16 mouse cellular contexts compared by ENCODE assay signal in the genomic region with DNA sequence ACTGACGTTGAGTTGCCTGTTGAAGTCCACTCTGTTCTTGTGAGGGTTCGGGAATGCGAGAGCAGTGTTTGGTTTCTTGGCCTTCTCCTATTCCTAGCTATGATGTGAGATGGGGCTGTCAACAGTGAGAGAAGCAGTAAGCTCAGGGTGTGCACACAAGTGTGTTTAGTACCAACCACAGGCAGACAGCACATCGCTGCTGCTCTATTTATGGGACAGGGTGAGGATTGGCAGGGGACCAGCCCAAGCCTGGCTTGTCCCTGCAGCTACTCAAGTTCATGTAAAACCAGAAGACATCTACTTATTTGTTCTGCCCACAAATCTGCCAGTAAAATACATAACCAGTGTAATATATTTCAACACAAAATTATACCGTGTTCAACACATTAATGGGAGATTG. TPM values are rescaled to one million over a fixed set of nuclear protein-coding genes. Genes with fewer than 3 reads are reported as not detected.
DNase-seq lines count a peak whose midpoint lies in the region; ATAC-seq and TF ChIP-seq lines count a peak whose summit lies in the region.
"Had no signal": no experiment of that assay in that cellular context is flagged by ENCODE, and none has a peak within 500 bp of the region (broad histone marks: within the 10 kb centered on the region; RNA-seq: fewer than 3 reads in every experiment).

No protein-coding gene starts in this region.

- TF ChIP-seq CTCF in lung, embryonic 14.5 days (IDR thresholded peaks at IDR 0.05; ENCODE audit: low read depth), result no peak
- TF ChIP-seq CTCF in lung, adult 2 months (IDR thresholded peaks at IDR 0.05; ENCODE audit: insufficient read depth, low read length), result no peak
- TF ChIP-seq CTCF in embryonic fibroblast, embryonic 13.5 days (IDR thresholded peaks at IDR 0.05; ENCODE audit: borderline replicate concordance, insufficient read depth, low read length), result no peak

- H3K4me3 ChIP-seq in lung, embryonic 14.5 days (ENCODE audit: low read depth, low read length), result no peak overlapping the region
- H3K4me3 ChIP-seq in lung, adult 2 months (replicated peaks; ENCODE audit: extremely low read depth, low read depth, low read length), result no peak overlapping the region
- no peak overlapping the region for H3K4me3 ChIP-seq in embryonic fibroblast, embryonic 13.5 days (ENCODE audit: insufficient read depth, low read length)
- H3K4me3 ChIP-seq in heart, embryonic 10.5 days, result no peak overlapping the region
- no peak overlapping the region for H3K4me3 ChIP-seq in hindbrain, embryonic 16.5 days (ENCODE audit: low read length)
- H3K4me3 ChIP-seq: hindbrain, embryonic 12.5 days; limb, embryonic 12.5 days; stomach, embryonic 15.5 days had no signal

- TF ChIP-seq POLR2A in lung, adult 2 months (IDR thresholded peaks at IDR 0.05; ENCODE audit: borderline replicate concordance, extremely low read depth, low read depth, low read length), result no peak
- TF ChIP-seq POLR2A in embryonic fibroblast, embryonic 13.5 days (IDR thresholded peaks at IDR 0.05; ENCODE audit: low read depth, low read length), result no peak

- no peak overlapping the region for H3K9ac ChIP-seq in lung, embryonic 14.5 days
- H3K9ac ChIP-seq in hindbrain, embryonic 16.5 days (ENCODE audit: low read depth, low read length), result no peak overlapping the region
- H3K9ac ChIP-seq: forebrain, postnatal 0 days; hindbrain, embryonic 12.5 days; limb, embryonic 12.5 days; stomach, embryonic 15.5 days had no signal

- no peaks in the 10 kb centered on the region for H3K27me3 ChIP-seq in lung, embryonic 14.5 days (ENCODE audit: insufficient read depth, low read length)
- H3K27me3 ChIP-seq in heart, embryonic 10.5 days (ENCODE audit: insufficient read depth, poor library complexity, severe bottlenecking), result no peaks in the 10 kb centered on the region
- H3K27me3 ChIP-seq in hindbrain, embryonic 16.5 days (replicated peaks; ENCODE audit: control insufficient read depth, insufficient read depth, low read length), result no peaks in the 10 kb centered on the region
- H3K27me3 ChIP-seq: hindbrain, embryonic 12.5 days; limb, embryonic 12.5 days; stomach, embryonic 15.5 days had no signal

- H3K27ac ChIP-seq in lung, embryonic 14.5 days (ENCODE audit: low read depth), result peak overlapping the region; percentile 76; the same call in 1 of the 2 replicates
- peak overlapping the region; percentile 95; the same call in 1 of the 2 replicates for H3K27ac ChIP-seq in embryonic fibroblast, embryonic 13.5 days (ENCODE audit: insufficient read depth, low read length)
- H3K27ac ChIP-seq in heart, embryonic 10.5 days, result peak overlapping the region; percentile 83
- H3K27ac ChIP-seq in hindbrain, embryonic 16.5 days (ENCODE audit: low read depth, low read length), result no peak overlapping the region
- H3K27ac ChIP-seq: hindbrain, embryonic 12.5 days had no signal

- peak; percentile 40 for DNase-seq in lung, embryonic 14.5 days
- DNase-seq in lung, adult 2 months, result no peak
- DNase-seq in heart, embryonic 10.5 days (ENCODE audit: low spot score), result no peak
- DNase-seq in heart, postnatal 4 days, result peak; percentile 79
- DNase-seq in layer of hippocampus, postnatal 25 days (ENCODE audit: extremely low spot score in 1 of 2, low spot score in 1 of 2), result no peak
- no peak for DNase-seq in urinary bladder, adult 2 months (ENCODE audit: low spot score)
- DNase-seq: forebrain, postnatal 0 days; kidney, adult 11 months; right cerebral cortex, postnatal 25 days had no signal

- H3K4me1 ChIP-seq in lung, embryonic 14.5 days (ENCODE audit: insufficient read depth), result peaks cover 21% of the 10 kb centered on the region
- H3K4me1 ChIP-seq in lung, adult 2 months (ENCODE audit: control insufficient read depth, insufficient read depth, low read length), result no peaks in the 10 kb centered on the region
- peaks cover 9% of the 10 kb centered on the region for H3K4me1 ChIP-seq in embryonic fibroblast, embryonic 13.5 days (ENCODE audit: control insufficient read depth, insufficient read depth, low read length)
- peaks cover 55% of the 10 kb centered on the region for H3K4me1 ChIP-seq in heart, embryonic 10.5 days
- no peaks in the 10 kb centered on the region for H3K4me1 ChIP-seq in hindbrain, embryonic 16.5 days (ENCODE audit: control insufficient read depth, insufficient read depth, low read depth, low read length)
- H3K4me1 ChIP-seq: hindbrain, embryonic 12.5 days had no signal

- 79% methylated on average over 5 of the region's 5 CpGs for WGBS in lung, embryonic 14.5 days
- WGBS in lung, adult 2 months, result 78% methylated on average over 5 of the region's 5 CpGs
- WGBS in heart, embryonic 10.5 days, result 63% methylated on average over 5 of the region's 5 CpGs
- WGBS in hindbrain, embryonic 16.5 days, result 92% methylated on average over 5 of the region's 5 CpGs

- H3K36me3 ChIP-seq in lung, embryonic 14.5 days (ENCODE audit: insufficient read depth), result no peaks in the 10 kb centered on the region
- H3K36me3 ChIP-seq in heart, embryonic 10.5 days, result no peaks in the 10 kb centered on the region
- no peaks in the 10 kb centered on the region for H3K36me3 ChIP-seq in hindbrain, embryonic 16.5 days (ENCODE audit: control insufficient read depth, insufficient read depth, low read length)
- H3K36me3 ChIP-seq: hindbrain, embryonic 12.5 days; limb, embryonic 12.5 days; stomach, embryonic 15.5 days had no signal

- H3K9me3 ChIP-seq in lung, embryonic 14.5 days (ENCODE audit: low read depth, low read length), result no peaks in the 10 kb centered on the region
- H3K9me3 ChIP-seq in heart, embryonic 10.5 days, result no peaks in the 10 kb centered on the region
- no peaks in the 10 kb centered on the region for H3K9me3 ChIP-seq in hindbrain, embryonic 16.5 days (ENCODE audit: control insufficient read depth, low read length)
- H3K9me3 ChIP-seq: hindbrain, embryonic 12.5 days; limb, embryonic 12.5 days; stomach, embryonic 15.5 days had no signal

- H3K4me2 ChIP-seq in lung, embryonic 14.5 days, result no peak overlapping the region
- H3K4me2 ChIP-seq in hindbrain, embryonic 16.5 days (ENCODE audit: low read length), result no peak overlapping the region
- H3K4me2 ChIP-seq: hindbrain, embryonic 12.5 days; limb, embryonic 12.5 days; stomach, embryonic 15.5 days had no signal

- no peak for ATAC-seq in lung, embryonic 14.5 days (ENCODE audit: insufficient read depth)
- no peak for ATAC-seq in hindbrain, embryonic 16.5 days
- ATAC-seq: forebrain, postnatal 0 days had no signal

RNA-seq across cellular contexts. Expression of a gene that starts 46.4 kb away (rescaled TPM):
- polyA plus RNA-seq in lung, embryonic 14.5 days (2014; fragmentation: Nextera tagmentation; extraction: Ambion mirVana), result 92.3 and 93.8 TPM in 2 replicates
- 5.8 and 6.7 TPM in 2 replicates for polyA plus RNA-seq in lung, adult 2 months (2012; rRNA removed)
- polyA plus RNA-seq in embryonic fibroblast, embryonic 13.5 days (2011; ENCODE audit: insufficient read length, low read depth, missing spikeins), result 71.6 and 93.6 TPM in 2 replicates
- 148 and 160 TPM in 2 replicates for polyA plus RNA-seq in heart, embryonic 10.5 days (2016; fragmentation: Nextera tagmentation; extraction: Ambion mirVana)
- 10 to 100 TPM; 76.1 to 79.8 TPM for total RNA-seq in heart, postnatal 4 days (2021)
- 2.8 and 5.3 TPM in 2 replicates for polyA plus RNA-seq in hindbrain, embryonic 16.5 days (2015; fragmentation: Nextera tagmentation; extraction: Ambion mirVana)
- total RNA-seq in layer of hippocampus, postnatal 25 days (2021), result under 1 TPM; 0.77 to 0.91 TPM
- polyA plus RNA-seq in urinary bladder, adult 2 months (2012; rRNA removed), result 4.1 and 4.9 TPM in 2 replicates
- total RNA-seq: megakaryocyte progenitor cell, adult 5-6 weeks; monocyte, adult 5-6 weeks had no signal

Comparison
In these comparisons a context has a peak if more than half of its experiments do, and no peak if none do; other contexts are left out.
1. DNase-seq: peak in lung, embryonic 14.5 days (single experiment) and heart, postnatal 4 days (single experiment); none in lung, adult 2 months (single experiment), heart, embryonic 10.5 days (single experiment), layer of hippocampus, postnatal 25 days (0 of 2) and urinary bladder, adult 2 months (single experiment).